Mouse (Mus musculus): ENCODE data around the gene Gm20696.

Gene Gm20696

GRCm38 (mm10) chr6:99552816-99553215 is 113.8 kb downstream of the Gm20696 start:
- no peak for DNase-seq

GRCm38 (mm10) chr6:99546416-99546815 is 120.2 kb downstream of the Gm20696 start:
- no peak for DNase-seq

GRCm38 (mm10) chr6:99545437-99545836 is 121.2 kb downstream of the Gm20696 start:
- DNase-seq: no peak

GRCm38 (mm10) chr6:99541105-99541504 is 125.5 kb downstream of the Gm20696 start:
- no peak for DNase-seq

- no peak for DNase-seq
These were observed 125.9 kb downstream of the Gm20696 start for GRCm38 (mm10) chr6:99540653-99541052.

- no peak for DNase-seq
These were observed 126.5 kb downstream of the Gm20696 start for GRCm38 (mm10) chr6:99540146-99540545.

GRCm38 (mm10) chr6:99538194-99538941 is 128.2 kb downstream of the Gm20696 start:
- no peak for DNase-seq

GRCm38 (mm10) chr6:99534211-99534745 is 132.3 kb downstream of the Gm20696 start:
- DNase-seq: no peak

GRCm38 (mm10) chr6:99532458-99532857 is 134.1 kb downstream of the Gm20696 start:
- no peak for DNase-seq

GRCm38 (mm10) chr6:99528972-99529371 is 137.6 kb downstream of the Gm20696 start:
- DNase-seq: no peak

GRCm38 (mm10) chr6:99527457-99528105 is 139.0 kb downstream of the Gm20696 start:
- no peak for DNase-seq

- no peak for DNase-seq
These were observed 141.2 kb downstream of the Gm20696 start for GRCm38 (mm10) chr6:99525351-99525750.

- no peak for DNase-seq
These were observed 142.8 kb downstream of the Gm20696 start for GRCm38 (mm10) chr6:99523679-99524370.

GRCm38 (mm10) chr6:99523109-99523632 is 143.4 kb downstream of the Gm20696 start:
- DNase-seq: peak; percentile 71

GRCm38 (mm10) chr6:99522359-99523108 is 144.1 kb downstream of the Gm20696 start, which contains the start of gene Foxp1:
Gene Foxp1, minus strand, starts transcription at chr6:99522721.
- DNase-seq: peak; percentile 73

GRCm38 (mm10) chr6:99521641-99522358 is 144.8 kb downstream of the Gm20696 start:
- DNase-seq: peak; percentile 45

GRCm38 (mm10) chr6:99521038-99521640 is 145.5 kb downstream of the Gm20696 start:
- peak; percentile 70 for DNase-seq

GRCm38 (mm10) chr6:99520676-99521037 is 145.9 kb downstream of the Gm20696 start:
- no peak for DNase-seq

- no peak for DNase-seq
These were observed 146.6 kb downstream of the Gm20696 start for GRCm38 (mm10) chr6:99519806-99520675.

GRCm38 (mm10) chr6:99519052-99519451 is 147.5 kb downstream of the Gm20696 start:
- DNase-seq: no peak

All from liver (tissue).